Mouse (Mus musculus) spleen, postnatal 14 days (tissue): ENCODE results near the gene Clns1a.

ENCODE experiments used
- DNase-seq, 2 experiments: peaks; one replicate each; pipeline ENCODE4 v3.0.0; 2021 to 2022; ENCODE audit warnings: low spot score in 2 of 2

Gene Clns1a

DNA sequence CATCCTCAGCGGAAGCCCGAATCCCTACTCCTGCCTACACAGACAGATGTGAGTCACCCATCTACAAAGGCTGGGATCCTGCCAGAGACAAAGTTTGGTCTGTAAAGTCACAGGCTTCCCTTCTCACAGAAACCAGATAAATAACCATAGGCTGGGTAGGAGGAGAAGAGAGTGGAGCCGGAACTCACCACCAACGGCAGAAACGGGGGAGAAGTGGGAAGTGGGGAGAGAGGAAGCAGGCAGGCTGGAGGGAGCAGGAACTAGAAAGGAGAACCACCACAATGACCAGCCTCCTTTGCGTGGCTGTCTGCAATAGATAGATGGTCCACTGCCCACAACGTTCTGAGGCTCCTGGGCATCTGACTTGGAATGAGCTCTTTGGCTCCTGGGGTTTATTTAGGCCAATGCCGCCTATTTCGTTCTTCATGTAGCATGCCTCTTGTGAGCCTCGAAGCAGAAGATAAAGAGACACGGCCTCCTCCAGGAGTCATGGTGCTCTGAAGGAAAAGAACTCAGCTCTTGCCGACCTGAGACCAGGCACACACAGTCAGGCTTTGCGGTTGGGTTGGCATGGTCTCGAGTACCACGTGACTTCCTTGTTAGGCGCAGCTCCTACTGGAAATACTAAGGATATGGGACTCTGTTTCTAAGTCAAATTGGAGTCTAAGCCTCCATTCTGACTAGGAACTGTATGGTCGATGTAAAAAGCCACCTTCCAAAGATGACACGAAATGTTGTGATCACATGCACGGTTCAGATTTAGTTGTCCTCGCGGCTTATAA lies 68.9 kb downstream of the Clns1a start:
- DNase-seq: no peak

DNA sequence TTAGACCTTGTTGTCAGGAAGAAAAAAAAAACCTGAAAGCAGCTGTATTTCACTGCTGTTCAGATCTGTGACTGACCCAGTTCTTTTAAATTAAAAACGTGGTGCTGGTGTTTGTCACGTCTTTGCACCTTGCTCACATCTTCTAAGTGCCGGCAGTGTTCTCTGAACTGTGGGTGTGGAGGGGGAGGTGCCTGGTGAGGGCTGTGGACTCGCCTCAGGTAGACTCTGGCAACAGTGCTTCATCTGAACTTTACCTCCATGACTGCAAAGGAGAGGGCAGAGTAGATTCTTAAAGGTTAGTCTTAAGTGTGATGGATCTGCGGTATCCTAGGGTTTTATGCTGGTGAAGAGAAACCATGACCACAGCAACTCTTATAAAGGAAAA lies 69.5 kb downstream of the Clns1a start:
- no peak for DNase-seq

GRCm38 (mm10) chr7:97766406-97767166 lies 70.2 kb downstream of the Clns1a start:
- no peak for DNase-seq

DNA sequence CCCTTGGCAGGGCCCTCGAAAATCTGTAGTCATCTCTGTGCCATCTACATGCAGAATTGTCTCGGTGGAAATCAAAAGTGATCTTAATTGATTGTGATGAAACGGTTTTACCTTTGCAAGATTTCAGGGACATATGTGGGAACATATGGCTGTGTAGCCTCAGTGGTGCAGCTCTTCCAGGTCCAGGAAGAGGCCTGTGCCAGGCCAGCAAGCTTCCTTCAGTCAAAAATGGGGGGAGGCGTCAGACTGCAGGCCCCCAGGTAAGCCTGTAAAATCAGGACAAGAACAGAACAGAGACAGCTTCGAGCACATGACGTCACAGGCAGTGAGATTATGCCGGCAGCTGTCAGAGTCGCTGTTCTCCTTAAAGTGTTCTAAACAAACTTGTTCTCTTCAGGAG lies 71.4 kb downstream of the Clns1a start:
- DNase-seq: no peak

DNA sequence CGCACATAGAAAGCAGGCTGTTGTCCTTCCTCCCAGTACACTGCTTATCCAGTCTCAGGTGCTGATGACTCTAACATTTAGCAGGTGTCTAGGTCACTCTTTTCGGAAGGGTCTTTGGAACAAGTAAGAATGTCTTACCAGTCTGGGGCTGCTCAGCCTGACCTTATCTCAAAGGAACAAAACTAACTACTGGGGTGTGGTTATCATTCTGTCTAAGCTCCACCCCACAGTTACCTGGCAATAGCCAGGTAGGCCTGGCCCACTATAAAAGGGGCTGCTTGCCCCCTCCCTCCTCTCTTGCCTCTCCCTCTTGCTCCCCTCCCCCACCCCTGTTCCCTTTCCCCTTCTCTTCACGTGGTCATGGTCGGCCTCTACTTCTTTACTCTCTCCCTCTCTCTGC lies 72.6 kb downstream of the Clns1a start:
- DNase-seq: no peak
